Mouse (Mus musculus) stomach, embryonic 15.5 days (tissue): ENCODE measurements at regions not wholly inside any gene's neighbourhood (a gene's known extent, or its start where the extent isn't known, plus 50 kb on each side); places are given as distances from the start of the nearest gene placed in this dataset.

ENCODE experiments used
- ATAC-seq: fragments of 200-750 bp; cut with Nextera tagmentation; 2 replicates; pipeline ENCODE4 v1.8.0; 2017; ENCODE audit warnings: low read depth, moderate number of reproducible peaks, moderate TSS enrichment; ENCODE audit not compliant: insufficient read depth, low FRiP score
- H3K27ac ChIP-seq: fragments of 300-500 bp; sonication (generic); 2 replicates; pipeline ENCODE4 v1.5.1; 2015; ENCODE audit warnings: mild to moderate bottlenecking, inconsistent platforms
- H3K27me3 ChIP-seq: fragments of 300-500 bp; sonication (generic); replicated peaks from 2 replicates; pipeline ENCODE4 v1.6.1; 2015; ENCODE audit warnings: inconsistent platforms
- H3K36me3 ChIP-seq: fragments of 300-500 bp; sonication (generic); 2 replicates; pipeline ENCODE4 v1.6.1; 2015; ENCODE audit warnings: inconsistent platforms
- H3K4me1 ChIP-seq: fragments of 300-500 bp; sonication (generic); 2 replicates; pipeline ENCODE4 v1.6.1; 2015; ENCODE audit warnings: inconsistent platforms
- H3K4me2 ChIP-seq: fragments of 300-500 bp; sonication (generic); 2 replicates; pipeline ENCODE4 v1.6.1; 2015; ENCODE audit warnings: mild to moderate bottlenecking, inconsistent platforms
- H3K4me3 ChIP-seq: fragments of 300-500 bp; sonication (generic); replicated peaks from 2 replicates; pipeline ENCODE4 v1.5.1; 2015; ENCODE audit warnings: inconsistent platforms
- H3K9ac ChIP-seq: fragments of 300-500 bp; sonication (generic); 2 replicates; pipeline ENCODE4 v1.6.1; 2015; ENCODE audit warnings: inconsistent platforms
- H3K9me3 ChIP-seq: fragments of 300-500 bp; sonication (generic); 2 replicates; pipeline ENCODE4 v1.6.1; 2016; ENCODE audit warnings: inconsistent platforms
- WGBS: fragments of 180-500 bp; shearing (Covaris S2); methylation state at CpG from one replicate; pipeline ENCODE4 v1.1.7; 2015; 5-methylcytosine and 5-hydroxymethylcytosine counted together

- 84% methylated on average over 4 of the region's 4 CpGs for WGBS
These were observed 95.8 kb upstream of the Arg1 start for GRCm38 (mm10) chr10:25023044-25023540.

GRCm38 (mm10) chr10:25018946-25019345 lies 91.7 kb upstream of the Arg1 start:
- H3K9me3 ChIP-seq = no peaks in the 10 kb centered on the region
- H3K4me1 ChIP-seq = no peaks in the 10 kb centered on the region
- H3K27me3 ChIP-seq = no peaks in the 10 kb centered on the region
- ATAC-seq = no peak
- H3K36me3 ChIP-seq = no peaks in the 10 kb centered on the region
- H3K4me2 ChIP-seq = no peak overlapping the region
- no peak overlapping the region for H3K4me3 ChIP-seq
- no peak overlapping the region for H3K9ac ChIP-seq
- WGBS = 64% methylated on average over 2 of the region's 2 CpGs
- no peak overlapping the region for H3K27ac ChIP-seq

More at GRCm38 (mm10) chr10:25023044-25023540, 95.8 kb upstream of the Arg1 start:
- Histone ChIP-seq H3K36me3 (no peaks in the 10 kb centered on the region), H3K27ac (no peak overlapping the region), H3K4me2 (no peak overlapping the region), H3K4me3 (no peak overlapping the region), H3K27me3 (no peaks in the 10 kb centered on the region), H3K9ac (no peak overlapping the region), H3K9me3 (no peaks in the 10 kb centered on the region), H3K4me1 (no peaks in the 10 kb centered on the region)
- no peak for ATAC-seq

- 78% methylated on average over 1 of the region's 1 CpGs for WGBS
- Histone ChIP-seq H3K4me1 (no peaks in the 10 kb centered on the region), H3K36me3 (no peaks in the 10 kb centered on the region), H3K27me3 (no peaks in the 10 kb centered on the region), H3K27ac (no peak overlapping the region), H3K9me3 (no peaks in the 10 kb centered on the region), H3K9ac (no peak overlapping the region), H3K4me3 (no peak overlapping the region), H3K4me2 (no peak overlapping the region)
- no peak for ATAC-seq
These were observed 90.6 kb upstream of the Arg1 start for GRCm38 (mm10) chr10:25017843-25018242.

- Histone ChIP-seq H3K9ac (no peak overlapping the region), H3K9me3 (no peaks in the 10 kb centered on the region), H3K4me3 (no peak overlapping the region), H3K27me3 (no peaks in the 10 kb centered on the region), H3K36me3 (no peaks in the 10 kb centered on the region), H3K4me1 (no peaks in the 10 kb centered on the region), H3K27ac (no peak overlapping the region), H3K4me2 (no peak overlapping the region)
- ATAC-seq = no peak
- 73% methylated on average over 9 of the region's 9 CpGs for WGBS
These were observed 88.8 kb upstream of the Arg1 start for GRCm38 (mm10) chr10:25016110-25016509.

- H3K9me3 ChIP-seq = no peaks in the 10 kb centered on the region
- no peaks in the 10 kb centered on the region for H3K36me3 ChIP-seq
- no peak overlapping the region for H3K27ac ChIP-seq
- no peak for ATAC-seq
- H3K4me3 ChIP-seq = no peak overlapping the region
- no peaks in the 10 kb centered on the region for H3K27me3 ChIP-seq
- H3K4me2 ChIP-seq = no peak overlapping the region
- no peaks in the 10 kb centered on the region for H3K4me1 ChIP-seq
- H3K9ac ChIP-seq = no peak overlapping the region
These were observed 84.8 kb upstream of the Arg1 start for GRCm38 (mm10) chr10:25012129-25012528.

- ATAC-seq = no peak
- Histone ChIP-seq H3K9ac (no peak overlapping the region), H3K4me2 (no peak overlapping the region), H3K27me3 (no peaks in the 10 kb centered on the region), H3K9me3 (no peaks in the 10 kb centered on the region), H3K36me3 (no peaks in the 10 kb centered on the region), H3K27ac (no peak overlapping the region), H3K4me1 (no peaks in the 10 kb centered on the region), H3K4me3 (no peak overlapping the region)
- 89% methylated on average over 8 of the region's 8 CpGs for WGBS
These were observed 74.0 kb upstream of the Arg1 start for GRCm38 (mm10) chr10:25001299-25001698.

- no peaks in the 10 kb centered on the region for H3K27me3 ChIP-seq
- H3K27ac ChIP-seq = no peak overlapping the region
- no peaks in the 10 kb centered on the region for H3K36me3 ChIP-seq
- no peaks in the 10 kb centered on the region for H3K9me3 ChIP-seq
- no peak overlapping the region for H3K4me2 ChIP-seq
- WGBS = 74% methylated on average over 20 of the region's 20 CpGs
- H3K4me3 ChIP-seq = no peak overlapping the region
- H3K4me1 ChIP-seq = no peaks in the 10 kb centered on the region
- no peak overlapping the region for H3K9ac ChIP-seq
- no peak for ATAC-seq
These were observed 73.2 kb upstream of the Arg1 start for GRCm38 (mm10) chr10:25000231-25001222.

GRCm38 (mm10) chr10:24999807-25000206 lies 72.5 kb upstream of the Arg1 start:
- Histone ChIP-seq H3K4me3 (no peak overlapping the region), H3K27me3 (no peaks in the 10 kb centered on the region), H3K27ac (no peak overlapping the region), H3K36me3 (no peaks in the 10 kb centered on the region), H3K9ac (no peak overlapping the region), H3K4me2 (no peak overlapping the region), H3K4me1 (no peaks in the 10 kb centered on the region), H3K9me3 (no peaks in the 10 kb centered on the region)
- no peak for ATAC-seq
- WGBS = 71% methylated on average over 5 of the region's 5 CpGs

GRCm38 (mm10) chr10:24997661-24998060 lies 70.4 kb upstream of the Arg1 start:
- Histone ChIP-seq H3K36me3 (no peaks in the 10 kb centered on the region), H3K27ac (no peak overlapping the region), H3K27me3 (no peaks in the 10 kb centered on the region), H3K4me2 (no peak overlapping the region), H3K4me1 (no peaks in the 10 kb centered on the region), H3K9ac (no peak overlapping the region), H3K4me3 (no peak overlapping the region), H3K9me3 (no peaks in the 10 kb centered on the region)
- no peak for ATAC-seq
- 88% methylated on average over 3 of the region's 3 CpGs for WGBS

GRCm38 (mm10) chr10:24995751-24996150 lies 68.5 kb upstream of the Arg1 start:
- Histone ChIP-seq H3K27ac (no peak overlapping the region), H3K27me3 (no peaks in the 10 kb centered on the region), H3K4me3 (no peak overlapping the region), H3K4me2 (no peak overlapping the region), H3K36me3 (no peaks in the 10 kb centered on the region), H3K9ac (no peak overlapping the region), H3K4me1 (no peaks in the 10 kb centered on the region), H3K9me3 (no peaks in the 10 kb centered on the region)
- 82% methylated on average over 2 of the region's 2 CpGs for WGBS
- ATAC-seq = no peak

- no peaks in the 10 kb centered on the region for H3K9me3 ChIP-seq
- H3K9ac ChIP-seq = no peak overlapping the region
- ATAC-seq = no peak
- H3K4me3 ChIP-seq = no peak overlapping the region
- H3K27ac ChIP-seq = no peak overlapping the region
- no peaks in the 10 kb centered on the region for H3K36me3 ChIP-seq
- no peaks in the 10 kb centered on the region for H3K27me3 ChIP-seq
- H3K4me2 ChIP-seq = no peak overlapping the region
- WGBS = 80% methylated on average over 2 of the region's 2 CpGs
- no peaks in the 10 kb centered on the region for H3K4me1 ChIP-seq
These were observed 62.8 kb upstream of the Arg1 start for GRCm38 (mm10) chr10:24989965-24990653.

GRCm38 (mm10) chr10:24984801-24985200 lies 57.5 kb upstream of the Arg1 start:
- ATAC-seq = no peak

More at GRCm38 (mm10) chr10:24984801-24985200, 57.5 kb upstream of the Arg1 start:
- Histone ChIP-seq H3K4me2 (no peak overlapping the region), H3K4me1 (no peaks in the 10 kb centered on the region), H3K4me3 (no peak overlapping the region), H3K9me3 (0 out of 2 replicates have a peak, but pooled peaks cover 3% of the 10 kb centered on the region), H3K36me3 (no peaks in the 10 kb centered on the region), H3K27me3 (no peaks in the 10 kb centered on the region), H3K27ac (no peak overlapping the region), H3K9ac (no peak overlapping the region)
- WGBS = 93% methylated on average over 4 of the region's 4 CpGs
